Mouse (Mus musculus) spleen, adult 2 months (tissue): ENCODE results near the gene Mageb1. TPM values are rescaled to one million over a fixed set of nuclear protein-coding genes. Genes with fewer than 3 reads are reported as not detected.
"Not testable (repeated sequence)": the region's sequence is repeated elsewhere in the genome, so short reads cannot be mapped to it uniquely, and the experiment has no call there.

Experiments
- DNase-seq, 2 experiments: peaks; one replicate each; pipeline versions ENCODE4 v3.0.0 to v3.0.0-alpha.2; 2012 to 2021; ENCODE audit warnings: low spot score in 2 of 2, low read depth in 1 of 2
- H3K27ac ChIP-seq: fragments of 200-500 bp; 2 replicates; pipeline ENCODE4 v1.5.1; 2012; ENCODE audit warnings: low read length, inconsistent platforms; ENCODE audit not compliant: insufficient read depth
- H3K27me3 ChIP-seq: fragments of 200-500 bp; 2 replicates; pipeline ENCODE4 v1.6.1; 2012; ENCODE audit warnings: mild to moderate bottlenecking, moderate library complexity, low read length, inconsistent platforms; ENCODE audit not compliant: control insufficient read depth, insufficient read depth
- H3K36me3 ChIP-seq: fragments of 200-500 bp; 2 replicates; pipeline ENCODE4 v1.6.1; 2012; ENCODE audit warnings: mild to moderate bottlenecking, low read length, inconsistent platforms; ENCODE audit not compliant: control insufficient read depth, insufficient read depth
- H3K4me1 ChIP-seq: fragments of 200-500 bp; 2 replicates; pipeline ENCODE4 v1.6.1; 2011; ENCODE audit warnings: inconsistent platforms; ENCODE audit not compliant: control insufficient read depth, insufficient read depth, insufficient read length
- H3K4me3 ChIP-seq: fragments of 200-500 bp; 2 replicates; pipeline ENCODE4 v1.5.1; 2011; ENCODE audit warnings: mild to moderate bottlenecking, inconsistent platforms; ENCODE audit not compliant: insufficient read depth, insufficient read length; ENCODE audit errors: extremely low read depth
- WGBS: fragments of 180-500 bp; shearing (Covaris S2); methylation state at CpG from one replicate; pipeline ENCODE4 v1.1.7; 2018; 5-methylcytosine and 5-hydroxymethylcytosine counted together
- polyA plus RNA-seq: library from polyadenylated mRNA; depleted of rRNA; stranded (reverse); fragments of >200 nt; gene quantifications from 2 replicates; pipeline ENCODE4 v1.2.3, GENCODE M21; 2012; rRNA removed

Mageb1 gene
- polyA plus RNA-seq = not detected in 2 replicates

DNA sequence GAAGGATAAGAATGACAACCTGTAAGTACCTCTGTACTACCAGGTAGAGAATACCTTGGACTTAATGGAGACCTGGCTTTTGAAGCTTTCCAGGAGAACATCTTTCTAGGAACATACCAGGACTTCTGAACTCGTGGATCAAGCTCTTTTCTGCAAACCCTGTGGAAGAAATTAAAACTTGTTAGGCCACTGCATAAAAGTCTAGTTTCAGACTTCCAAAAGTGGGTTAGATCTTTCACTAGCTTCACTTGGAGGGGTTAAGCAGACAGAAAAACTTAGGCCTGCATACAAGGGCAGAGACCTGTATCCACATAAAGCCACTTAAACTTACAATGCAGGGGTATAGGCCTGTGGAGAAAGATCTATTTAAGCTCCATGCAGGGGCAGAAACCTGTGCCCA lies at the start of gene Mageb1:
TSS of gene Mageb1 (minus strand) at position 101 of the 400 bp plus-strand sequence.
- H3K4me1 ChIP-seq, H3K27me3 ChIP-seq, DNase-seq, H3K27ac ChIP-seq, H3K36me3 ChIP-seq, H3K4me3 ChIP-seq: not testable (repeated sequence)
- WGBS = 20% methylated on average over 1 of the region's 1 CpGs

Other genes starting within 250 kb of the Mageb1 start
- not detected in 2 replicates for gene Mageb5, start 233.3 kb downstream of the Mageb1 start, polyA plus RNA-seq